Mouse (Mus musculus) neural tube, embryonic 14.5 days (tissue): Measurements from ENCODE around the gene Ptgfrn. TPM values are rescaled to one million over a fixed set of nuclear protein-coding genes. Genes with fewer than 3 reads are reported as not detected.
A peak's percentile ranks its signal among the peaks of the same experiment; 100 is the strongest.

Source experiments
- ATAC-seq: fragments of 200-750 bp; cut with Nextera tagmentation; 2 replicates; pipeline ENCODE4 v1.8.0; 2017; ENCODE audit warnings: low read depth, mild to moderate bottlenecking, moderate TSS enrichment, moderate library complexity
- H3K27ac ChIP-seq: fragments of 300-500 bp; sonication (generic); 2 replicates; pipeline ENCODE4 v1.5.1; 2014; ENCODE audit warnings: low read depth, mild to moderate bottlenecking, control low read depth, low read length, moderate library complexity, mixed read lengths
- H3K27me3 ChIP-seq: fragments of 300-500 bp; sonication (generic); 2 replicates; pipeline ENCODE4 v1.6.1; 2014; ENCODE audit warnings: low read length; ENCODE audit not compliant: control insufficient read depth, insufficient read depth
- H3K36me3 ChIP-seq: fragments of 300-500 bp; sonication (generic); 2 replicates; pipeline ENCODE4 v1.6.1; 2014; ENCODE audit warnings: low read length, mixed read lengths; ENCODE audit not compliant: control insufficient read depth, insufficient read depth
- H3K4me1 ChIP-seq: fragments of 300-500 bp; sonication (generic); 2 replicates; pipeline ENCODE4 v1.6.1; 2014; ENCODE audit warnings: low read length; ENCODE audit not compliant: control insufficient read depth, insufficient read depth
- H3K4me2 ChIP-seq: fragments of 300-500 bp; sonication (generic); 2 replicates; pipeline ENCODE4 v1.6.1; 2014; ENCODE audit warnings: mild to moderate bottlenecking, low read depth, low read length, control low read depth
- H3K4me3 ChIP-seq: fragments of 300-500 bp; sonication (generic); 2 replicates; pipeline ENCODE4 v1.5.1; 2014; ENCODE audit warnings: low read depth, low read length, control low read depth, mixed read lengths
- H3K9ac ChIP-seq: fragments of 300-500 bp; sonication (generic); replicated peaks from 2 replicates; pipeline ENCODE4 v1.6.1; 2014; ENCODE audit warnings: low read depth, mild to moderate bottlenecking, control low read depth, low read length, mixed read lengths
- H3K9me3 ChIP-seq: fragments of 300-500 bp; sonication (generic); 2 replicates; pipeline ENCODE4 v1.6.1; 2016; ENCODE audit warnings: low read length; ENCODE audit not compliant: control insufficient read depth
- WGBS: fragments of 180-500 bp; shearing (Covaris S2); extraction: QIAGEN DNeasy Blood & Tissue Kit; methylation state at CpG from one replicate; pipeline ENCODE4 v1.1.7; 2014; 5-methylcytosine and 5-hydroxymethylcytosine counted together
- polyA plus RNA-seq: library from polyadenylated mRNA; unstranded; fragments of >200 nt; fragmentation: Nextera tagmentation; extraction: Ambion mirVana; gene quantifications from 2 replicates; pipeline ENCODE4 v1.2.1, GENCODE M21; 2014

Ptgfrn gene
- polyA plus RNA-seq, 1 experiment from 2014 or later: 4.7 TPM

DNA sequence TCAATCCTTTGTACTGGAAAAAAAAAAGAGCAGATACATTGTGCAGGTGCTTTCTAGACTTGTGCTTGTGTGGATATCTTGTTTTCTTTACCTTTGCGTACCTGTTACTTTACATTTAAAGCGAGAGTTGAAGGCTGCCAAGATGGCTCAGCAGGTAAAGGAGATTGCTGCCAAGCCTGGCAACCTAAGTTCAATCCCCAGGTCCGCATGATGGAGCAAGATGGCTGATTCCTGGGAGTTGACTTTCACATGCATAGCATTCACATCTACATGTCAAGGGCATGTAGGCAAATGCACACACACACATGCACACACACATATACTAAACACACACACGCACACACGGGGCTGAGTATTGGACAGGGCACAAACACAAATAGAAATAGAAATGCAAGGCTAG is 14.6 kb upstream of the Ptgfrn start:
- Histone ChIP-seq H3K4me1 (no peaks in the 10 kb centered on the region), H3K36me3 (no peaks in the 10 kb centered on the region), H3K9me3 (no peaks in the 10 kb centered on the region), H3K9ac (no peak overlapping the region), H3K27me3 (no peaks in the 10 kb centered on the region), H3K4me2 (no peak overlapping the region), H3K4me3 (no peak overlapping the region), H3K27ac (no peak overlapping the region)
- 99% methylated on average over 5 of the region's 5 CpGs for WGBS
- ATAC-seq: no peak

DNA sequence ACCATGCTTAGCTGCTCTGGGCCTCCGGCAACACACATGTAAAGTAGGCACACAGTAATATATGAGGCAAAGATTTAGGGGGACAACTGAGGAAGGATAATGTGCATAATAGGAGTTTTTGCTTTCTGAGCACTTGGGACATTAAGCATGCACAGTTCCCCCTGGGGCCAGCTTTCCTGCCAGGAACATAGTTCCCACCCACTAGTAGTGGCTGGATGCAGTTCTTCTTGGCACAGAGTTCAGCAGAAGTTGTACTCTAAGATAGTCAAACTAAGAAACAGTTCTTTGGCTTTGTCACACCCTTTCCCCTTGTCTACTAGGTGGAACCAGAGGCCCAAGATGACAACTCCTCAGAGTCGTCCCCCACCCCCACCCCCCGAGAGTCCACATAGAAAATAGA is 12.4 kb upstream of the Ptgfrn start:
- ATAC-seq: no peak
- H3K4me2 ChIP-seq: no peak overlapping the region
- no peak overlapping the region for H3K9ac ChIP-seq
- 93% methylated on average over 3 of the region's 3 CpGs for WGBS
- H3K36me3 ChIP-seq: no peaks in the 10 kb centered on the region
- no peaks in the 10 kb centered on the region for H3K4me1 ChIP-seq
- H3K9me3 ChIP-seq: no peaks in the 10 kb centered on the region
- H3K27ac ChIP-seq: no peak overlapping the region
- H3K27me3 ChIP-seq: no peaks in the 10 kb centered on the region
- H3K4me3 ChIP-seq: no peak overlapping the region

DNA sequence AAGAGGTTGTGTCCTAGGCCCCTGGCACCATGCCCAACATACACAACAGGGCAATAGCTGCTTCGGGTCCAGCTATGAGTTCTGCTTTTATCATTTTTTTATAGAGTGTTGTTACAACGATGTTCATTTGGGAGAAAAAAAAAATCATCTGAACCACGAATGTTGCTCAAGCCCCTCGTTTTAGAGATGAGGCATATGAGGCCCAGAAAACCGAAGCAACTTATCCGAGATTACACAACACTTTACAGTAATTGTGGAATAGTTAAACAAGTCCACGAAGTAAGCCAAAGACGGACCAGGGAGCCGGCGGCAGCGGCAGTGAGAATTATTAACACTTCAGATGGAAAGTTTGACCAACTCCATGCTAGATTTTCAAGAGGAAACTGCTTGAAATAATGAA is 7.7 kb upstream of the Ptgfrn start:
- Histone ChIP-seq H3K4me1 (peaks cover 7% of the 10 kb centered on the region; the same call in 1 of the 2 replicates), H3K27me3 (no peaks in the 10 kb centered on the region), H3K36me3 (no peaks in the 10 kb centered on the region), H3K9me3 (no peaks in the 10 kb centered on the region), H3K27ac (no peak overlapping the region), H3K4me2 (no peak overlapping the region), H3K9ac (no peak overlapping the region), H3K4me3 (no peak overlapping the region)
- ATAC-seq: no peak
- 94% methylated on average over 11 of the region's 11 CpGs for WGBS

DNA sequence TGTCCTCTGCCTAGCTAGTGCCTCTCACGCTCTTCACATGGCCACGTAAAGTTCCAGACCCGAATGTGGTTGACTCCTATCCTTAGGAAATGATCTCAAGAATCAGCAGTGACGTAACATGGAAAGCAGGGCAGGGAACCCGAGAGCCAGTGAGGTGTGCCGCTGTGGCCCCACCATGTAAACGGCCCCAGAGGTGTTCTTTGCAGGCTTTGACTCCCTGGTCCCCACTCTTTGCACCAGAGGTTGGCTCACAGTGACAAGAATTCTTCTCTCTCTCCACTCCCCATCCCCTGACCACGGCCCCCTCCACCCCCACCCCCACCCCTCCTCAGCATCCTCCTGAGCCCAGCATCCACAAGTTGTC is 7.3 kb upstream of the Ptgfrn start:
- WGBS: 96% methylated on average over 8 of the region's 8 CpGs
- Histone ChIP-seq H3K27me3 (no peaks in the 10 kb centered on the region), H3K27ac (peak overlapping the region; percentile 67; the same call in 1 of the 2 replicates), H3K4me2 (no peak overlapping the region), H3K4me3 (no peak overlapping the region), H3K9me3 (no peaks in the 10 kb centered on the region), H3K9ac (no peak overlapping the region), H3K4me1 (peaks cover 7% of the 10 kb centered on the region; the same call in 1 of the 2 replicates), H3K36me3 (no peaks in the 10 kb centered on the region)
- ATAC-seq: no peak

DNA sequence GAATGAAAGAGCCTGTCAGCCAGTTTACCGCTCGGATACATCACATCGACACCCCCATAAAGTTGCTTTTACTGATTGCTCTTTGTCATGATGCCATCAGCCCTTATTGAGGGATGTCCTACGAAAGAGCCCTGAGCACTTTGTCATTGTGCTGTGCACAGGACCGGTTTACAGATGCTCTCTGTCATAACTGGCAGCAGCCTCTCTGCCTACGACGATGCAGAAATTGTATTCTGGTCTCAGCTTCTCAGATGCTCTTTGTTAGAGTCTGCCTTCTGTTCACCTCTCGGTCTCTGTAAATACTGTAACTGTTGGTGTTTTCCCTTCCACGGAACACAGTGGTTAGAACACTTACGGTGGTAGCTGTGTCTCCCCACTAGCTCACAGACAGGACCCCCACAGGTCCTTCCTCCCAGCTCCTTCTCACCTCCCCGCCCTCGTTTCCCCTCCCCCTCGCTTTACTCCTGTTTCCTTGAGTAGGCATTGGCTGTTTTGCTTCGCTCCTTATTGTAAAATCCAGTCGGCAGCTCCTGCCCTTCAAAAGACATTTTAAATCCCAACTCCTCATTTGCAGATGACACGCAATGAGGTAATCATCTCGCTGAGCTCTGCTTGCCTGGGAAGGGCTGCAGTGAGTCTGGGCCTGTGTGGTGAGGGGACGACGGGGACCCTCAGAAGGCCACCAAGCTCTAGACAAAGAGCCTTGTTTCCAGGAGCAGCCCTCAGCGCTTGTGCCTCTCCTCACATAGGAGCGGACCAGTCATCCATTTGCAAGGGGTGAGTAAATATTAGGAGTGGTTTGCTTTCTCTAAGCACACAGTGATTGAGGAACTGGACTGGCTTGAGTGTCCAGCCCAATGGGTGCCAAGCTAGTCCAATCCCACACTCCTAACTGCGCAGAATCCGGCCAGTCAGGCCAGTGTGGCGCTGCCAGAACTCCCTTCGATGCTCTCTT is 6.6 kb upstream of the Ptgfrn start:
- Histone ChIP-seq H3K9ac (no peak overlapping the region; the same call in 1 of the 2 replicates), H3K36me3 (no peaks in the 10 kb centered on the region), H3K27ac (peak overlapping the region; percentile 67), H3K27me3 (no peaks in the 10 kb centered on the region), H3K4me3 (no peak overlapping the region), H3K9me3 (no peaks in the 10 kb centered on the region), H3K4me2 (no peak overlapping the region), H3K4me1 (peaks cover 7% of the 10 kb centered on the region; the same call in 1 of the 2 replicates)
- 46% methylated on average over 25 of the region's 25 CpGs for WGBS
- ATAC-seq: peak; percentile 67

DNA sequence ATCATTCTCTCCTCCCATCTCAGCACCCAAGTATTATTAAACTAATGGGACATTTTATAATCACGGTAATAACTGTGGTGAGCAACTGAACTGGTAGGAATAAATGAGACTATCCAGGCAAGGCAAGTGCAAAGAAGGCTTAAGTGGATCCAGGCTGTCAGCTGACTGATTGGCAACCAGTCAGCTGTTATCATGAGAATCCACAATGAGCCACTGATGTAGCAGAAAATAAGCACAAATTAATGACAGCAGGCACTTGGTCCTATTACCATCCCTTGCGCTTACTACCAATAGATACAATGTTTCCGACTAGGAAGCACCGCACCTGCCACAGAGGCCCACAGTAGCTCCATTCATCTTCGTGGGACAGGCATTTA is 2.4 kb upstream of the Ptgfrn start:
- no peak for ATAC-seq
- Histone ChIP-seq H3K4me1 (peaks cover 17% of the 10 kb centered on the region), H3K4me3 (no peak overlapping the region), H3K9me3 (no peaks in the 10 kb centered on the region), H3K27ac (no peak overlapping the region), H3K4me2 (no peak overlapping the region), H3K36me3 (no peaks in the 10 kb centered on the region), H3K9ac (no peak overlapping the region), H3K27me3 (no peaks in the 10 kb centered on the region; the same call in 1 of the 2 replicates)
- 71% methylated on average over 5 of the region's 5 CpGs for WGBS

DNA sequence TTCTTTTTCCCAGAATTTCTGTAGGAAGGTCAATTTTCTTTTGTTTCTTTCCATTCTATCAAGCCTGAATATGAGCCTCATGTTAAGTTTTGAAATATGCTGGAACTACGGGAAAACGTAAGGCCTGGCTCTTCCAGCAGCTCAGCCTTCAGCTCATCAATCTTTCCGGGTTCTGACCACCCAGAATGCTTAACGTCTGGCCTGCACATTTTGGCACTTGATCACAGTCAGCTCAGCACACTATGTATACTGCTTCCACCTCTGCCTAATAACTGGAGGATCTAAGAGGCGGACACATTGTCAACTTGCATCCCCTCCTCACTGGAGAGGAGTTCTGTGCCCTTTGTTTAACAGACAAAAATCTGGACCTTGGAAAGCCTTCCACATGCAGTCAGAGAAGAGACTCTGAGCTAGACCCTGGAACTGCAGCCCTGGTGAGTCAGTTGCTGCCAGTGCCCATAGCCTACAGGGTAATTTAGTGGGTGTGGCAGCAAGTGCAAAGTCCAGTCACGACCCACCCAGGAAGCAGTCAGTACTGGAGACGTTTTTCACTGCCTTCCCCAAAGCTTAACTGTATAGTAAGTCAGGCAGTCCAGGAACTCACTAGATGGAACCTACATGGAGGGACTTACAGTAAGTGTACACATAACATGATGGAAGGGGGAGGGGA is 1.9 kb upstream of the Ptgfrn start:
- no peak for ATAC-seq
- no peaks in the 10 kb centered on the region for H3K9me3 ChIP-seq
- peaks cover 14% of the 10 kb centered on the region for H3K4me1 ChIP-seq
- H3K27ac ChIP-seq: no peak overlapping the region
- H3K9ac ChIP-seq: no peak overlapping the region
- WGBS: 30% methylated on average over 7 of the region's 7 CpGs
- H3K36me3 ChIP-seq: no peaks in the 10 kb centered on the region
- H3K4me2 ChIP-seq: no peak overlapping the region
- no peaks in the 10 kb centered on the region; the same call in 1 of the 2 replicates for H3K27me3 ChIP-seq
- no peak overlapping the region for H3K4me3 ChIP-seq

DNA sequence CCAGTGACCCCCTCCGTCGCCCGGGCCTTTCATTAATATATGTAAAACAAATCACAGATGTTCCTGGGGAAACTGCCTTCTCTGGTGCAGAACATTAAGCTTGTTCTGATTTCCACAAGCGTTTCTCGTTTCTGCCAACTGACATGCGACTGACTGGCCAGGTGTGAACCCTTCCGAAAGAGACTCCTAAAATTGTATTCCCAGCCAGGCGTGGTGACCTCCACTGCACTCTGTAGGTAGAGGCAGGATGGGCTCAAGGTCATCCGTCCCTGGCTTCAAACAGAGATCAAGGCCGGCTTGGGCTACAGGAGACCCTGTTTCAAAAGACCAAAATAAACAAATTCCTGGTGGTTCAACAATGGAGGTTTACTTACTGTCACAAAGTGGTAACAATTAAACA is 1.2 kb upstream of the Ptgfrn start:
- WGBS: 45% methylated on average over 10 of the region's 10 CpGs
- Histone ChIP-seq H3K36me3 (no peaks in the 10 kb centered on the region), H3K4me2 (no peak overlapping the region), H3K9me3 (no peaks in the 10 kb centered on the region), H3K4me1 (peaks cover 10% of the 10 kb centered on the region), H3K27me3 (no peaks in the 10 kb centered on the region; the same call in 1 of the 2 replicates), H3K9ac (no peak overlapping the region), H3K4me3 (no peak overlapping the region), H3K27ac (no peak overlapping the region)
- no peak for ATAC-seq

DNA sequence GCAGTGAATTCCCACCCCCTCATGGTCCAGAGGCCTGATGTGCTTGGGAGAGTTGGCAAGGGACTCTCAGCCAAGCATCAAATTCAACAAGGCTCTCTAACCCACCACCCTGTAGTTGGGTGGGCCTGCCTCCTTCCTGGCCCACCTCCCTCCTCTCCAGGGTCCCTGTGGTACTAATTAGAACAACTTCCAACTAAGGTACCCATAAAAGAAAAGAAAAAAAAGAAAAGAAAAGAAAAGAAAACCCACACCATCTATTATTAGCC is 693 bp upstream of the Ptgfrn start:
- ATAC-seq: no peak
- peak overlapping the region; percentile 82; the same call in 1 of the 2 replicates for H3K9ac ChIP-seq
- no peaks in the 10 kb centered on the region for H3K36me3 ChIP-seq
- peak overlapping the region; percentile 30; the same call in 1 of the 2 replicates for H3K27ac ChIP-seq
- H3K4me3 ChIP-seq: peak overlapping the region; percentile 70
- peak overlapping the region; percentile 87 for H3K4me2 ChIP-seq
- peaks cover 11% of the 10 kb centered on the region for H3K4me1 ChIP-seq
- H3K27me3 ChIP-seq: no peaks in the 10 kb centered on the region; the same call in 1 of the 2 replicates
- no peaks in the 10 kb centered on the region for H3K9me3 ChIP-seq
